Mouse (Mus musculus) lung, embryonic 14.5 days (tissue): ENCODE measurements at regions not wholly inside any gene's neighbourhood (a gene's known extent, or its start where the extent isn't known, plus 50 kb on each side); places are given as distances from the start of the nearest gene placed in this dataset.

Experiments
- ATAC-seq: fragments of 200-750 bp; cut with Nextera tagmentation; 2 replicates; pipeline ENCODE4 v1.8.0; 2017; ENCODE audit warnings: mild to moderate bottlenecking, moderate TSS enrichment, moderate library complexity; ENCODE audit not compliant: insufficient read depth
- DNase-seq: peaks from one replicate; pipeline ENCODE4 v3.0.0-alpha.2; 2015
- H3K27ac ChIP-seq: fragments of 300-500 bp; sonication (generic); 2 replicates; pipeline ENCODE4 v1.5.1; 2014; ENCODE audit warnings: low read depth, mild to moderate bottlenecking, moderate library complexity
- H3K27me3 ChIP-seq: fragments of 300-500 bp; sonication (generic); 2 replicates; pipeline ENCODE4 v1.6.1; 2014; ENCODE audit warnings: low read length, control low read depth; ENCODE audit not compliant: insufficient read depth
- H3K36me3 ChIP-seq: fragments of 300-500 bp; sonication (generic); 2 replicates; pipeline ENCODE4 v1.6.1; 2014; ENCODE audit warnings: control low read depth; ENCODE audit not compliant: insufficient read depth
- H3K4me1 ChIP-seq: fragments of 300-500 bp; sonication (generic); 2 replicates; pipeline ENCODE4 v1.6.1; 2014; ENCODE audit warnings: antibody characterized with exemption, control low read depth; ENCODE audit not compliant: insufficient read depth
- H3K4me2 ChIP-seq: fragments of 300-500 bp; sonication (generic); 2 replicates; pipeline ENCODE4 v1.6.1; 2014; ENCODE audit warnings: mild to moderate bottlenecking
- H3K4me3 ChIP-seq: fragments of 300-500 bp; sonication (generic); 2 replicates; pipeline ENCODE4 v1.5.1; 2014; ENCODE audit warnings: low read depth, low read length
- H3K9ac ChIP-seq: fragments of 300-500 bp; sonication (generic); 2 replicates; pipeline ENCODE4 v1.6.1; 2014
- H3K9me3 ChIP-seq: fragments of 300-500 bp; sonication (generic); 2 replicates; pipeline ENCODE4 v1.6.1; 2016; ENCODE audit warnings: low read depth, low read length, control low read depth
- CTCF ChIP-seq: IDR thresholded peaks from 2 replicates; pipeline ENCODE4 v1.5.1; 2016; ENCODE audit warnings: antibody characterized with exemption, low read depth
- WGBS: fragments of 180-500 bp; shearing (Covaris S2); extraction: QIAGEN DNeasy Blood & Tissue Kit; methylation state at CpG from one replicate; pipeline ENCODE4 v1.1.7; 2014; 5-methylcytosine and 5-hydroxymethylcytosine counted together

DNA sequence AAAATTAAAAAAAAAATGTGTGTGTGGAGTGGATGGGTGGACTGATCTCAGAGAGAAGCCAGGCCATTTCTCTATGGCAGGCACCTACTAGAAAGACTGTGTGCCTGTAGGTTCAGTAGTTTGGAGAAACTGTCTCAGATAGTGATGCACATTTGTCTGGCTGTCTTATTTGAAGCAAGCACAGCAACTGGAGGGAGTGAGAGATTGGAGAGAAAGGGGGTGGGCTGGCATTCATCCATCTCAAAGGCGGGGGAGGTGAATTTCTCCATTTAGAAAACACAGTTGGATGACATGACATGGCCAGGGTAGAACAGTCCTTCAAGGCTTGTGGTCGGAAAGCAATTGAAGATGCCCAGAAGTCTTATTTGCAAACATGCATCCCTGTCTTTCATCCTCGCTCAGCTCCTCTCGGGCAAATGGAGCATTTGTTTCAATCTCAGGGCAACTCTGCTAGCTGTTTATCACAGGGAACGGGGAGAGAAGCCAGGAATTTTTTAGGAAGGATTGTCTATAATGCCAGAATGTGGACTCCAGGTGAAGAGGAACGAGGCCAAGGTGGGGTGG lies 114.8 kb upstream of the Fmo9 start:
- no peak for TF ChIP-seq CTCF
- 58% methylated on average over 6 of the region's 6 CpGs for WGBS
- Histone ChIP-seq H3K9ac (no peak overlapping the region), H3K36me3 (no peaks in the 10 kb centered on the region), H3K27ac (no peak overlapping the region), H3K4me3 (no peak overlapping the region), H3K27me3 (no peaks in the 10 kb centered on the region), H3K9me3 (no peaks in the 10 kb centered on the region), H3K4me2 (no peak overlapping the region), H3K4me1 (no peaks in the 10 kb centered on the region)
- DNase-seq = no peak
- ATAC-seq = no peak

DNA sequence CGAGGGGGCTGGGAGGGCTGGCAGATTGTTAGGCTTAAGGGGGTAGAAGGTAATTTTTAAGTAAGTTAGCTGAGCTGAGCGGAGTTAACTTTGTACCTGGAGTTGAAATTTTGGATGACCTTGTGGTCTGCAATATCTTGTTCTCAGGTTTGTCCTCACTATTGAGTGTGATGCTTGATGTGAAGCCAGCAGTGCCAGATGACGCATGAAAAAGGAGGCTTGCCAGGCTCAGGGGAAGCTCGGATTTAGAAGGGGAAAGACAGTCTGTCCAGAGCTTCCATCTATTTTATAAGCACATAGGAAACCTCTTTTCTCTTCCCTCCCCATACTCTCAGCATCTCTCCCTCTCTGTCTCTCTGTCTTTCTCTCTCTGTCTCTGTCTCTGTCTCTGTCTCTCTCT lies 115.3 kb upstream of the Fmo9 start:
- Histone ChIP-seq H3K27ac (no peak overlapping the region), H3K36me3 (no peaks in the 10 kb centered on the region), H3K9ac (no peak overlapping the region), H3K4me3 (no peak overlapping the region), H3K4me2 (no peak overlapping the region), H3K9me3 (no peaks in the 10 kb centered on the region), H3K27me3 (no peaks in the 10 kb centered on the region), H3K4me1 (no peaks in the 10 kb centered on the region)
- TF ChIP-seq CTCF = no peak
- WGBS = 65% methylated on average over 4 of the region's 4 CpGs
- ATAC-seq = no peak
- no peak for DNase-seq

DNA sequence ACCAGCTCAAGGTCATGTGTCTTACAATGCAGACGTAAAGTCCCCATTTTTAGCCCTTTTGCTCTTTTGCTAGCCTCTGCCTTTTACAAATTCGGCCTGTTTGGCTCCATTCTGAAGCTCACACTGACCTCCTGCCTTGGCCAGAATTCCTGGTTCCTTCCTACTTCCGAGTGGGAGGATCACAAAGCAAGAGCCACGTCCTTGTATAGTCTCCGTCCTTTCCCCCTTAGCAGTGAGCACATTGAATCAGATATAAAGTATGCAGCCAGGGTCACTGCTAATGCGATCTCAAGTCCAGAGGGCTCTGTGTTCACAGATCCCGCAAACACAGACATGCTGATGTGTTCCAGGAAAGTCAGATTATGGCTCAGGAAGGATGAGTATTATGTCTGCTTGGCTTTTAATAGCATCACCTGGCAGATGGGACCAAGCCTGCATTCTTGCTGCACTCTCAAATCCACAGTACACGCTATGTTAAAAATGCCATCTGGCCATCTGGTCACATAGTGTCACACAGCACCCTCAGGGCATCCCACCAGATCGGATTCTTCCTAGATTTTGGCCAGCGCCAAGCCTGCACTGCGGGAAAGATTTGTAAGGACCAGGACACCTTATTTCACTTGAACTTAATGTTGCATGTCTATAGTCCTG lies 119.4 kb upstream of the Fmo9 start:
- H3K27me3 ChIP-seq = no peaks in the 10 kb centered on the region
- no peak overlapping the region for H3K9ac ChIP-seq
- H3K4me2 ChIP-seq = no peak overlapping the region
- H3K4me1 ChIP-seq = no peaks in the 10 kb centered on the region
- no peak overlapping the region for H3K27ac ChIP-seq
- no peaks in the 10 kb centered on the region for H3K36me3 ChIP-seq
- no peak overlapping the region for H3K4me3 ChIP-seq
- no peaks in the 10 kb centered on the region for H3K9me3 ChIP-seq
- 78% methylated on average over 11 of the region's 11 CpGs for WGBS
- TF ChIP-seq CTCF = no peak
- ATAC-seq (no peak), DNase-seq (no peak)

DNA sequence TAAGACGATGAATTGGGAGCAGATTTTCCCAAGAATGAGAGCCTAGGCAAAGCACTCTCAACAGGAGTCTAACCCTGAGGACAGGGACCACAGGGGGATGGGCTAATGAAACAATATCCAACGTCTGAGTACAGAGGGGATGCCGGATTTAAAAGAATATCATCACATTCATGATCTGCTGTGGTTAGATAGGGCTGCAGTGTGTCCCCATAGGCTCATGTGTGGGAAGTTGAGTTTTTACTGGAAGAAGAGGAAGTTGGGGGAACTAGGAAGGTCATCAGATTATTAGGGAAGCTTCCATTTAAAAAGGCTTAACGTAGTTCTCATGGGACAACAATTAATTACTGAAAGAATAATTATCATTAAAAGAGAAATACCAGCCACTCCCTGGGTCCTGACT lies 120.3 kb upstream of the Fmo9 start:
- DNase-seq (no peak), ATAC-seq (no peak)
- Histone ChIP-seq H3K9ac (no peak overlapping the region), H3K27ac (no peak overlapping the region), H3K27me3 (no peaks in the 10 kb centered on the region), H3K4me2 (no peak overlapping the region), H3K36me3 (no peaks in the 10 kb centered on the region), H3K4me1 (no peaks in the 10 kb centered on the region), H3K9me3 (no peaks in the 10 kb centered on the region), H3K4me3 (no peak overlapping the region)
- WGBS = 26% methylated on average over 4 of the region's 4 CpGs
- TF ChIP-seq CTCF = no peak

DNA sequence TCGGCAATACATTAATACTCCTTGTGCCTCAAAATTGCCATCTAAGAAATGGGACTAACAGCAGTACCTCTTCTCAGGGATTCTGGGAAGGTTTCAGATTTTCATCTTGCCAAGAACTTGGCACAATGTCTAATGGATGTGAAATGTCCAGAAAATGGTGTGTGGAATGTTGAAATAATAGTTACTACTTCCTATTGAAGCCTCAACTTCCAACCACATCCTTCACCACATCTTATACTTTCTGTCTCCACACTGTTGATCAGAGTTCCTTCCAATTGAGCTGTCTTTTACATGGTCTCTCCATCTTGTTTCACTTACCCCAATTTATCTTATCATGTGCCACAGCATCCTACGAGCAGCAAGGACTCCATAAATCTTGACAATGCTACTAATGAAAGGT lies 122.3 kb upstream of the Fmo9 start:
- Histone ChIP-seq H3K9ac (no peak overlapping the region), H3K4me3 (no peak overlapping the region), H3K4me1 (no peaks in the 10 kb centered on the region), H3K9me3 (no peaks in the 10 kb centered on the region), H3K36me3 (no peaks in the 10 kb centered on the region), H3K4me2 (no peak overlapping the region), H3K27ac (no peak overlapping the region), H3K27me3 (no peaks in the 10 kb centered on the region)
- TF ChIP-seq CTCF = no peak
- DNase-seq (no peak), ATAC-seq (no peak)
- WGBS = 63% methylated on average over 2 of the region's 2 CpGs

DNA sequence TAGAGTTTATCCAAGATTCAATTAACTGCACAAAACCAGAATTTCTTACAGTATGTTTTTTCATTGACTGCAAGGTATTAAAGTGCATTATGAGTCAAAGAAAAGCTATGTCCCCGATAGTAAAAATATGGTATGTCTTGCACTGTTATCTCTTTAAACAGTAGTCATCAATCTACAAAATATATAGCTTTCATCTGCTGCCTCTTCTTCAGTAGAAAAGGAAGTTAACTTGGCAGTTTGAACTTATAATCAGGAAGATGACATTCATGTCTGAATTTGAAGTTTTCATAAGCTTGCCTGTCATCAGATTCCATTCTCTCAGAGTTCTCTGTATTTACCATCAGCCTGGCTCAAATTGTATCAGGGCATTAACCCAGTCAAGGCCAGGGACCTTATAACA lies 122.7 kb upstream of the Fmo9 start:
- WGBS = 64% methylated on average over 1 of the region's 1 CpGs
- Histone ChIP-seq H3K4me3 (no peak overlapping the region), H3K4me1 (no peaks in the 10 kb centered on the region), H3K36me3 (no peaks in the 10 kb centered on the region), H3K27ac (no peak overlapping the region), H3K9ac (no peak overlapping the region), H3K27me3 (no peaks in the 10 kb centered on the region), H3K9me3 (no peaks in the 10 kb centered on the region), H3K4me2 (no peak overlapping the region)
- TF ChIP-seq CTCF = no peak
- DNase-seq = no peak
- ATAC-seq = no peak

DNA sequence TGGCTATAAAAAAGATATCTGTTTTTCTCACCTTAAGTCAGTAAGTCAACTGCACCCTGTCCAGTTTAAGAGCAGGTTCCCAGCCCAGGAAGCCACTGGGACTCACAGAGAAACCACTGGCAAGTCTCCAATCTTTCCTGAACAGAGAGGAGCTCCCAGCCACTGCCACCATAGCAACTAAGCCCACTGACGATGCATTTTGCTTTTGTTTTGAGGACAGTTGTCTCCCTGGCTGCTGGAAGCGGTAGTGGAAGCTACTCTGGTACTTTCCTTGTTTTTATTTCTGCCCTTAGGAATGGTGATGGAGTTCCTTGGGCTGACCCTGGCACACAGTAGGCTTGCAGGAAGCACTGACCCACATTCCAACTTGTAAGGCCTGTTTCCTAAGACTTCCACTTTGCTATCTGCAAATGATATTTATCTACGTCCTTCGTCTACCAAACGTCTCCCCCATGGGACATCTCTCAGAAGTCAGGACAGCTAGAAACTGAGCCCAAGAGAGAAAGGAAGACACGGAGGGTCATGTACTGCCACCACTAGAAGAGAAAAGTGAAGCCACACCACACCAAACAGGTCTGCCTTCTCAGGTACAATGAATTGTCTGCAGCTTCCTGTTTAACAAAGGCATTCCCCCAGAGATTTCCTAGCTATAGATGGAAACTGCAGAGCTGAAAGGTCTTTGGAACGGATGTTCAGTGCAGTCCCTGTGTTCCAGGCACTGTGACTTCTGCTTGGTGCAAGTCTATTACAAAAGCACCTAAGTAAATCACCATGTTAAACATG lies 125.7 kb upstream of the Fmo9 start:
- no peak overlapping the region for H3K9ac ChIP-seq
- H3K4me1 ChIP-seq = no peaks in the 10 kb centered on the region
- WGBS = 59% methylated on average over 7 of the region's 7 CpGs
- no peak for DNase-seq
- no peak for TF ChIP-seq CTCF
- ATAC-seq = no peak
- no peak overlapping the region for H3K4me3 ChIP-seq
- no peak overlapping the region for H3K4me2 ChIP-seq
- no peaks in the 10 kb centered on the region for H3K27me3 ChIP-seq
- H3K36me3 ChIP-seq = no peaks in the 10 kb centered on the region
- no peak overlapping the region for H3K27ac ChIP-seq
- no peaks in the 10 kb centered on the region for H3K9me3 ChIP-seq
